Mouse (Mus musculus) forebrain, embryonic 16.5 days (tissue): ENCODE data around the gene Ypel3. TPM values are rescaled to one million over a fixed set of nuclear protein-coding genes. Genes with fewer than 3 reads are reported as not detected.

Experiments used
- ATAC-seq: fragments of 200-750 bp; cut with Nextera tagmentation; 2 replicates; pipeline ENCODE4 v1.8.0; 2017; ENCODE audit warnings: mild to moderate bottlenecking, moderate library complexity
- H3K27ac ChIP-seq: fragments of 300-500 bp; sonication (generic); 2 replicates; pipeline ENCODE4 v1.5.1; 2014; ENCODE audit warnings: low read length, control low read depth
- H3K27me3 ChIP-seq: fragments of 300-500 bp; sonication (generic); replicated peaks from 2 replicates; pipeline ENCODE4 v1.6.1; 2014; ENCODE audit warnings: low read length; ENCODE audit not compliant: control insufficient read depth, insufficient read depth
- H3K36me3 ChIP-seq: fragments of 300-500 bp; sonication (generic); 2 replicates; pipeline ENCODE4 v1.6.1; 2014; ENCODE audit not compliant: control insufficient read depth, insufficient read depth
- H3K4me1 ChIP-seq: fragments of 300-500 bp; sonication (generic); replicated peaks from 2 replicates; pipeline ENCODE4 v1.6.1; 2014; ENCODE audit warnings: low read length; ENCODE audit not compliant: control insufficient read depth, insufficient read depth
- H3K4me2 ChIP-seq: fragments of 300-500 bp; sonication (generic); 2 replicates; pipeline ENCODE4 v1.6.1; 2014; ENCODE audit warnings: mild to moderate bottlenecking, low read length, control low read depth
- H3K4me3 ChIP-seq: fragments of 300-500 bp; sonication (generic); replicated peaks from 2 replicates; pipeline ENCODE4 v1.5.1; 2014; ENCODE audit warnings: mild to moderate bottlenecking, low read length, control low read depth
- H3K9ac ChIP-seq: fragments of 300-500 bp; sonication (generic); replicated peaks from 2 replicates; pipeline ENCODE4 v1.6.1; 2014; ENCODE audit warnings: low read depth, low read length, control low read depth
- H3K9me3 ChIP-seq: fragments of 300-500 bp; sonication (generic); 2 replicates; pipeline ENCODE4 v1.6.1; 2016; ENCODE audit warnings: low read length; ENCODE audit not compliant: control insufficient read depth
- WGBS: fragments of 180-500 bp; shearing (Covaris S2); extraction: QIAGEN DNeasy Blood & Tissue Kit; methylation state at CpG from one replicate; pipeline ENCODE4 v1.1.7; 2014; 5-methylcytosine and 5-hydroxymethylcytosine counted together
- polyA plus RNA-seq: library from polyadenylated mRNA; unstranded; fragments of >200 nt; fragmentation: Nextera tagmentation; extraction: Ambion mirVana; gene quantifications from 2 replicates; pipeline ENCODE4 v1.2.1, GENCODE M21; 2015

Ypel3 gene
- polyA plus RNA-seq, 1 experiment from 2014 or later = 199 TPM

- ATAC-seq = no peak
- Histone ChIP-seq H3K4me3 (peak overlapping the region; percentile 88; the same call in 1 of the 2 replicates), H3K4me2 (peak overlapping the region; percentile 85; the same call in 1 of the 2 replicates), H3K27me3 (no peaks in the 10 kb centered on the region), H3K4me1 (peaks cover 36% of the 10 kb centered on the region), H3K27ac (peak overlapping the region; percentile 84), H3K9ac (no peak overlapping the region), H3K9me3 (no peaks in the 10 kb centered on the region), H3K36me3 (peaks cover 6% of the 10 kb centered on the region; the same call in 1 of the 2 replicates)
- WGBS = 70% methylated on average over 6 of the region's 6 CpGs
Observed at GRCm38 (mm10) chr7:126761529-126762067, 15.2 kb upstream of the Ypel3 start.

- 53% methylated on average over 17 of the region's 17 CpGs for WGBS
- Histone ChIP-seq H3K4me3 (peak overlapping the region; percentile 36), H3K36me3 (peaks cover 8% of the 10 kb centered on the region; the same call in 1 of the 2 replicates), H3K9ac (peak overlapping the region; percentile 48), H3K4me2 (peak overlapping the region; percentile 54), H3K9me3 (no peaks in the 10 kb centered on the region), H3K27ac (peak overlapping the region; percentile 84), H3K27me3 (no peaks in the 10 kb centered on the region), H3K4me1 (peaks cover 36% of the 10 kb centered on the region)
- peak; percentile 12; the same call in 1 of the 2 replicates for ATAC-seq
Observed at GRCm38 (mm10) chr7:126762471-126763008, 14.2 kb upstream of the Ypel3 start.

- Histone ChIP-seq H3K27me3 (no peaks in the 10 kb centered on the region), H3K4me2 (no peak overlapping the region), H3K36me3 (peaks cover 21% of the 10 kb centered on the region), H3K27ac (no peak overlapping the region), H3K9ac (no peak overlapping the region), H3K9me3 (no peaks in the 10 kb centered on the region), H3K4me1 (peaks cover 29% of the 10 kb centered on the region), H3K4me3 (no peak overlapping the region)
- no peak for ATAC-seq
- WGBS = 86% methylated on average over 9 of the region's 9 CpGs
Observed at GRCm38 (mm10) chr7:126765540-126765939, 11.2 kb upstream of the Ypel3 start.

- Histone ChIP-seq H3K9ac (no peak within 1 kb of the TSS), H3K4me1 (peaks cover 23% of the 10 kb centered on the region), H3K9me3 (no peaks in the 10 kb centered on the region), H3K4me2 (no peak within 1 kb of the TSS), H3K27ac (no peak within 1 kb of the TSS), H3K4me3 (no peak within 1 kb of the TSS), H3K27me3 (no peaks in the 10 kb centered on the region), H3K36me3 (peaks cover 22% of the 10 kb centered on the region)
- WGBS = 88% methylated on average over 16 of the region's 16 CpGs
- no peak for ATAC-seq
Observed at GRCm38 (mm10) chr7:126766201-126766600, 10.6 kb upstream of the Ypel3 start, which contains the start of gene Gdpd3. TSS of gene Gdpd3 (plus strand) at chr7:126766334.

GRCm38 (mm10) chr7:126767001-126767400, 9.8 kb upstream of the Ypel3 start:
- 93% methylated on average over 8 of the region's 8 CpGs for WGBS
- Histone ChIP-seq H3K4me3 (no peak overlapping the region), H3K36me3 (peaks cover 22% of the 10 kb centered on the region)

GRCm38 (mm10) chr7:126770784-126771183, 6.0 kb upstream of the Ypel3 start:
- no peak for ATAC-seq
- no peak overlapping the region for H3K4me2 ChIP-seq
- no peak overlapping the region for H3K9ac ChIP-seq
- H3K27me3 ChIP-seq = no peaks in the 10 kb centered on the region
- H3K27ac ChIP-seq = no peak overlapping the region
- WGBS = 87% methylated on average over 12 of the region's 12 CpGs
- H3K4me1 ChIP-seq = peaks cover under 1% of the 10 kb centered on the region
- no peak overlapping the region for H3K4me3 ChIP-seq
- no peaks in the 10 kb centered on the region for H3K9me3 ChIP-seq
- H3K36me3 ChIP-seq = peaks cover 16% of the 10 kb centered on the region

More at GRCm38 (mm10) chr7:126767001-126767400, 9.8 kb upstream of the Ypel3 start:
- Histone ChIP-seq H3K27me3 (no peaks in the 10 kb centered on the region), H3K9me3 (no peaks in the 10 kb centered on the region), H3K9ac (no peak overlapping the region), H3K4me2 (no peak overlapping the region), H3K4me1 (peaks cover 15% of the 10 kb centered on the region), H3K27ac (no peak overlapping the region)
- ATAC-seq = no peak

- Histone ChIP-seq H3K4me3 (no peak overlapping the region), H3K27ac (no peak overlapping the region), H3K4me2 (no peak overlapping the region), H3K27me3 (no peaks in the 10 kb centered on the region), H3K36me3 (peaks cover 9% of the 10 kb centered on the region), H3K9ac (no peak overlapping the region), H3K9me3 (no peaks in the 10 kb centered on the region), H3K4me1 (peaks cover 21% of the 10 kb centered on the region)
- 77% methylated on average over 2 of the region's 2 CpGs for WGBS
- ATAC-seq = no peak
Observed at GRCm38 (mm10) chr7:126773351-126773750, 3.4 kb upstream of the Ypel3 start.

GRCm38 (mm10) chr7:126774463-126774862, 2.3 kb upstream of the Ypel3 start:
- ATAC-seq = no peak
- 90% methylated on average over 2 of the region's 2 CpGs for WGBS

GRCm38 (mm10) chr7:126775185-126775977, 1.4 kb upstream of the Ypel3 start:
- no peaks in the 10 kb centered on the region for H3K27me3 ChIP-seq
- no peaks in the 10 kb centered on the region for H3K9me3 ChIP-seq
- WGBS = 84% methylated on average over 10 of the region's 10 CpGs
- H3K4me3 ChIP-seq = no peak overlapping the region
- 0 out of 2 replicates have a peak, but pooled peaks cover 3% of the 10 kb centered on the region for H3K36me3 ChIP-seq
- H3K4me1 ChIP-seq = peaks cover 36% of the 10 kb centered on the region
- H3K9ac ChIP-seq = no peak overlapping the region
- no peak overlapping the region for H3K27ac ChIP-seq
- ATAC-seq = no peak
- no peak overlapping the region for H3K4me2 ChIP-seq

More at GRCm38 (mm10) chr7:126774463-126774862, 2.3 kb upstream of the Ypel3 start:
- no peak overlapping the region for H3K9ac ChIP-seq
- H3K4me2 ChIP-seq = no peak overlapping the region
- H3K4me3 ChIP-seq = no peak overlapping the region
- H3K9me3 ChIP-seq = no peaks in the 10 kb centered on the region
- no peaks in the 10 kb centered on the region for H3K27me3 ChIP-seq
- H3K27ac ChIP-seq = no peak overlapping the region
- peaks cover 27% of the 10 kb centered on the region for H3K4me1 ChIP-seq
- H3K36me3 ChIP-seq = peaks cover 6% of the 10 kb centered on the region; the same call in 1 of the 2 replicates
